Mouse (Mus musculus) ES-Bruce4 (cell line): ENCODE data around the gene F2rl1. TPM values are rescaled to one million over a fixed set of nuclear protein-coding genes. Genes with fewer than 3 reads are reported as not detected.
A peak's percentile ranks its signal among the peaks of the same experiment; 100 is the strongest.

Experiments used
- H3K27ac ChIP-seq: 2 replicates; pipeline ENCODE4 v1.5.1; 2012; ENCODE audit warnings: low read length, inconsistent platforms; ENCODE audit not compliant: insufficient read depth
- H3K27me3 ChIP-seq: 2 replicates; pipeline ENCODE4 v1.6.1; 2012; ENCODE audit warnings: mild to moderate bottlenecking, low read length, inconsistent platforms; ENCODE audit not compliant: control insufficient read depth, poor library complexity, insufficient read depth, severe bottlenecking
- H3K36me3 ChIP-seq: 2 replicates; pipeline ENCODE4 v1.6.1; 2012; ENCODE audit warnings: inconsistent platforms, mild to moderate bottlenecking, low read length, moderate library complexity; ENCODE audit not compliant: control insufficient read depth, poor library complexity, insufficient read depth, severe bottlenecking
- H3K4me1 ChIP-seq: one replicate; pipeline ENCODE4 v1.8.1; 2011; ENCODE audit warnings: low read length; ENCODE audit not compliant: control insufficient read depth, insufficient read depth
- H3K4me3 ChIP-seq: 2 replicates; pipeline ENCODE4 v1.5.1; 2011; ENCODE audit warnings: low read depth, mild to moderate bottlenecking, low read length
- H3K9ac ChIP-seq: 2 replicates; pipeline ENCODE4 v1.6.1; 2012; ENCODE audit warnings: low read depth, mild to moderate bottlenecking, inconsistent platforms; ENCODE audit not compliant: poor library complexity, severe bottlenecking
- H3K9me3 ChIP-seq: replicated peaks from 2 replicates; pipeline ENCODE4 v1.6.1; 2012; ENCODE audit warnings: mild to moderate bottlenecking, low read length, inconsistent platforms; ENCODE audit not compliant: control insufficient read depth, poor library complexity, insufficient read depth, severe bottlenecking
- CTCF ChIP-seq: IDR thresholded peaks from one replicate; pipeline ENCODE4 v1.8.1; 2011; ENCODE audit warnings: low read depth, low read length
- EP300 ChIP-seq: IDR thresholded peaks from 2 replicates; pipeline ENCODE4 v1.6.1; 2011; ENCODE audit warnings: low read depth, low read length; ENCODE audit not compliant: insufficient read depth
- POLR2A ChIP-seq: IDR thresholded peaks from one replicate; pipeline ENCODE4 v1.8.1; 2011; ENCODE audit warnings: low read length; ENCODE audit not compliant: insufficient read depth
- polyA plus RNA-seq: library from polyadenylated mRNA; stranded (reverse); fragments of >200 nt; gene quantifications from 2 replicates; pipeline ENCODE4 v1.2.4, GENCODE M21; 2011; ENCODE audit warnings: low read depth; ENCODE audit not compliant: missing spikeins, insufficient read depth, insufficient read length

Gene F2rl1
- polyA plus RNA-seq, 1 experiment, result 65.2 TPM

DNA sequence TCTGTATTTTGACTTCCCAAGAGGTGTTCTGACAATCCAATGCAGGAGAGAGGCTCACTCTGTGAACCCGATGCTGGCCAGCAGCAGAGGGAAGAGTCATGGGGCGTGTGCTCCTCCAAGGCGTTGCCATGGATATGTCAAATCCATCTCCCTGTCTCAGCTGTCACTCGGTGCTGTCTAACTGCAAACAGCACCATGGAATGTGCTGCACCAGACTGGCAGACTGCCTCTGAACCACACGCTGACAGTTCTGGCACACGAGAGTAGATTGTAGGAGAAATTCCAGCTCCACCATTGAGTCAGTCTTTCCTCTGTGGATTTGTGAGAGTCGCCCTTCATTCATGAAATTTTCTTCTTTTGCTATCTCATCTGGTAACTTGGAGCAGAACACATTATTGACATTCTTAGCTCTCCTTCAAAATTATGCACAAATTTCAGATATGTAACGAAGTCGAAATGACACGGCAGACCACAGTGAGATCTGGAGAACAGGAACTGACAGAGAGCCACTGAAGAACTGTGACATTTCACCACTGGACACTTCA is 38.1 kb upstream of the F2rl1 start:
- TF ChIP-seq CTCF, result no peak
- Histone ChIP-seq H3K27ac (no peak overlapping the region), H3K27me3 (no peaks in the 10 kb centered on the region)

DNA sequence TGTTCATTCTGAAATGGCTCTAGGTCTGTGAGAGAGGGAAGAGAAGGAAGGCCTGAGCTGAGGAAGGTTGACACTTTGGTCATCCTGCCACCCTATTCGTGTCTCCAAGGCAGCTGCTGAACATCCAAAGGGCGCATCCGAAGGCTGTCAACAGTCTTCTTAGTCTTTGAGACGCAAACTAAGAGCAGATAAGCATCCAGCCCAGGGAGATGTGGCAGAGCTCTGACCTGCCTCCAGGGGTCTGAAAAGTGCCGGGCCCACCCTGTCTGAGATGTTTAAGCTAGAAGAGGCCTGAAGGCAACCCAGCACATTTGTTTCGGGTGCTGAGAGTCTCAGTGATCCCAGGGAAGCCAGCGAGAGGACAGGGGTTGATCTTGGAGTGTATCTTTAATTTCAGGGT is 32.3 kb upstream of the F2rl1 start:
- Histone ChIP-seq H3K36me3 (no peaks in the 10 kb centered on the region), H3K9me3 (no peaks in the 10 kb centered on the region), H3K9ac (no peak overlapping the region), H3K4me3 (no peak overlapping the region), H3K27ac (peak overlapping the region; percentile 29), H3K4me1 (peaks cover 5% of the 10 kb centered on the region), H3K27me3 (no peaks in the 10 kb centered on the region)
- TF ChIP-seq CTCF (no peak), EP300 (peak; percentile 76)

More for the DNA sequence above, 38.1 kb upstream of the F2rl1 start:
- Histone ChIP-seq H3K9ac (no peak overlapping the region), H3K36me3 (no peaks in the 10 kb centered on the region), H3K4me1 (no peaks in the 10 kb centered on the region), H3K9me3 (peaks cover 18% of the 10 kb centered on the region), H3K4me3 (no peak overlapping the region)

GRCm38 (mm10) chr13:95553885-95554492 is 29.0 kb upstream of the F2rl1 start:
- Histone ChIP-seq H3K4me3 (no peak overlapping the region), H3K9me3 (no peaks in the 10 kb centered on the region), H3K27ac (no peak overlapping the region), H3K9ac (no peak overlapping the region), H3K4me1 (peaks cover 5% of the 10 kb centered on the region), H3K36me3 (no peaks in the 10 kb centered on the region), H3K27me3 (no peaks in the 10 kb centered on the region)
- TF ChIP-seq CTCF (no peak), EP300 (no peak), POLR2A (no peak)

GRCm38 (mm10) chr13:95550636-95551370 is 25.8 kb upstream of the F2rl1 start:
- Histone ChIP-seq H3K36me3 (no peaks in the 10 kb centered on the region), H3K9me3 (no peaks in the 10 kb centered on the region), H3K27me3 (no peaks in the 10 kb centered on the region), H3K4me3 (no peak overlapping the region), H3K9ac (no peak overlapping the region), H3K27ac (no peak overlapping the region), H3K4me1 (peaks cover 7% of the 10 kb centered on the region)
- no peak for TF ChIP-seq POLR2A
- TF ChIP-seq EP300, result no peak
- TF ChIP-seq CTCF, result no peak

GRCm38 (mm10) chr13:95549421-95549820 is 24.4 kb upstream of the F2rl1 start:
- Histone ChIP-seq H3K4me1 (peaks cover 9% of the 10 kb centered on the region), H3K27ac (no peak overlapping the region)

GRCm38 (mm10) chr13:95548856-95549255 is 23.8 kb upstream of the F2rl1 start:
- Histone ChIP-seq H3K27ac (no peak overlapping the region; the same call in 1 of the 2 replicates), H3K36me3 (no peaks in the 10 kb centered on the region), H3K9me3 (no peaks in the 10 kb centered on the region), H3K4me3 (no peak overlapping the region), H3K4me1 (peaks cover 9% of the 10 kb centered on the region), H3K9ac (no peak overlapping the region), H3K27me3 (no peaks in the 10 kb centered on the region)
- no peak for TF ChIP-seq POLR2A
- no peak for TF ChIP-seq CTCF
- no peak for TF ChIP-seq EP300

More at GRCm38 (mm10) chr13:95549421-95549820, 24.4 kb upstream of the F2rl1 start:
- Histone ChIP-seq H3K27me3 (no peaks in the 10 kb centered on the region), H3K9ac (no peak overlapping the region), H3K9me3 (no peaks in the 10 kb centered on the region), H3K36me3 (no peaks in the 10 kb centered on the region), H3K4me3 (no peak overlapping the region)
- TF ChIP-seq POLR2A, result no peak
- no peak for TF ChIP-seq EP300
- no peak for TF ChIP-seq CTCF
